ENCODE assay signal across 10 mouse cellular contexts in genomic region chr9:108786494-108786893, GRCm38 (mm10). TPM values are rescaled to one million over a fixed set of nuclear protein-coding genes. Genes with fewer than 3 reads are reported as not detected.
DNase-seq lines count a peak whose midpoint lies in the region; ATAC-seq and TF ChIP-seq lines count a peak whose summit lies in the region.
"Had no signal": no experiment of that assay in that cellular context is flagged by ENCODE, and none has a peak within 500 bp of the region (broad histone marks: within the 10 kb centered on the region; RNA-seq: fewer than 3 reads in every experiment).

No protein-coding gene starts in this region.

- H3K4me3 ChIP-seq in gastrocnemius, adult 2 months: 0 out of 2 replicates have a peak overlapping the region, but pooled peaks have one; percentile 13
- H3K4me3 ChIP-seq in left cerebral cortex, adult 2 months: peak overlapping the region; percentile 4; the same call in 1 of the 2 replicates
- peak overlapping the region; percentile 69 for H3K4me3 ChIP-seq in hindbrain, embryonic 15.5 days
- H3K4me3 ChIP-seq in midbrain, postnatal 0 days (ENCODE audit: low read depth, low read length): peak overlapping the region; percentile 81

- intact Hi-C loops in gastrocnemius, adult 2 months (cut with DNase I): no loop called here
- intact Hi-C loops in left cerebral cortex, adult 2 months (cut with DNase I): no loop called here
- intact Hi-C loops in left cerebral cortex, postnatal 4 days (cut with DNase I): no loop called here

- no peak for DNase-seq in gastrocnemius, adult 2 months
- no peak for DNase-seq in gastrocnemius, adult 18-20 months (ENCODE audit: low spot score)
- no peak for DNase-seq in left cerebral cortex, adult 2 months (ENCODE audit: extremely low spot score in 1 of 2, low spot score in 2 of 2)
- no peak for DNase-seq in left cerebral cortex, postnatal 4 days
- no peak for DNase-seq in midbrain, postnatal 0 days (ENCODE audit: low spot score)
- no peak for DNase-seq in adrenal gland, adult 8-10 months
- DNase-seq: gastrocnemius, postnatal 14 days had no signal

- H3K27me3 ChIP-seq in hindbrain, embryonic 15.5 days: no peaks in the 10 kb centered on the region
- H3K27me3 ChIP-seq in midbrain, postnatal 0 days (ENCODE audit: insufficient read depth, low read length): no peaks in the 10 kb centered on the region

- H3K36me3 ChIP-seq in hindbrain, embryonic 15.5 days: no peaks in the 10 kb centered on the region
- no peaks in the 10 kb centered on the region for H3K36me3 ChIP-seq in midbrain, postnatal 0 days (ENCODE audit: insufficient read depth, low read length)

- TF ChIP-seq CTCF in gastrocnemius, adult 2 months (IDR thresholded peaks at IDR 0.05): no peak
- no peak for TF ChIP-seq CTCF in left cerebral cortex, adult 2 months (IDR thresholded peaks at IDR 0.05)
- TF ChIP-seq CTCF in midbrain, postnatal 0 days (IDR thresholded peaks at IDR 0.05): no peak

- no peak for ATAC-seq in hindbrain, embryonic 15.5 days (ENCODE audit: low FRiP score, low read depth)
- no peak for ATAC-seq in midbrain, postnatal 0 days (ENCODE audit: low FRiP score)
- no peak for ATAC-seq in activated CD4-positive, CD25-positive, alpha-beta regulatory T cell, adult 4 months

- H3K4me1 ChIP-seq in hindbrain, embryonic 15.5 days (replicated peaks): peaks cover 78% of the 10 kb centered on the region
- peaks cover 24% of the 10 kb centered on the region for H3K4me1 ChIP-seq in midbrain, postnatal 0 days (ENCODE audit: insufficient read depth, low read length)

- 74% methylated on average over 1 of the region's 1 CpGs for WGBS in hindbrain, embryonic 15.5 days
- 65% methylated on average over 1 of the region's 1 CpGs for WGBS in midbrain, postnatal 0 days

- H3K27ac ChIP-seq in gastrocnemius, adult 2 months: peak overlapping the region; percentile 59; the same call in 1 of the 2 replicates
- H3K27ac ChIP-seq in left cerebral cortex, adult 2 months: no peak overlapping the region
- H3K27ac ChIP-seq in hindbrain, embryonic 15.5 days (replicated peaks): no peak overlapping the region
- H3K27ac ChIP-seq in midbrain, postnatal 0 days (ENCODE audit: low read depth, low read length): no peak overlapping the region
- H3K27ac ChIP-seq: liver, embryonic 14.5 days had no signal

- no peaks in the 10 kb centered on the region for H3K9me3 ChIP-seq in hindbrain, embryonic 15.5 days
- no peaks in the 10 kb centered on the region for H3K9me3 ChIP-seq in midbrain, postnatal 0 days (ENCODE audit: low read length)

- H3K4me2 ChIP-seq in hindbrain, embryonic 15.5 days: peak overlapping the region; percentile 79
- H3K4me2 ChIP-seq in midbrain, postnatal 0 days (ENCODE audit: low read depth, low read length, poor library complexity, severe bottlenecking): peak overlapping the region; percentile 74

- H3K9ac ChIP-seq in hindbrain, embryonic 15.5 days: no peak overlapping the region
- 0 out of 2 replicates have a peak overlapping the region, but pooled peaks have one; percentile 8 for H3K9ac ChIP-seq in midbrain, postnatal 0 days (replicated peaks; ENCODE audit: low read length, poor library complexity, severe bottlenecking)
- H3K9ac ChIP-seq: liver, embryonic 14.5 days had no signal

RNA-seq across cellular contexts. Expression of gene Ip6k2, which starts 2.9 kb away (rescaled TPM):
- total RNA-seq in gastrocnemius, adult 2 months (2021): 10 to 100 TPM; 16.0 to 16.7 TPM
- total RNA-seq in gastrocnemius, adult 18-20 months (2021): 10 to 100 TPM; 14.9 TPM
- 100 to 1,000 TPM; 143 to 164 TPM for total RNA-seq in left cerebral cortex, adult 2 months (2021)
- total RNA-seq in left cerebral cortex, postnatal 4 days (2021): 100 to 1,000 TPM; 188 to 206 TPM
- 180 and 206 TPM in 2 replicates for polyA plus RNA-seq in hindbrain, embryonic 15.5 days (2015; fragmentation: Nextera tagmentation; extraction: Ambion mirVana)
- total RNA-seq in midbrain, postnatal 0 days (2014; rRNA removed): 126 and 138 TPM in 2 replicates
- polyA plus RNA-seq in midbrain, postnatal 0 days (2015; fragmentation: Nextera tagmentation; extraction: Ambion mirVana): 228 and 230 TPM in 2 replicates
- total RNA-seq in adrenal gland, adult 8-10 months (2022): 100 to 1,000 TPM in 3 of 4 experiments, 10 to 100 TPM in 1; 93.0 to 156 (median 128) TPM
- polyA plus RNA-seq in activated CD4-positive, CD25-positive, alpha-beta regulatory T cell, adult 4 months (2017; shearing (Covaris generic)): 10 to 100 TPM; 13.2 to 15.8 TPM

RNA-seq across cellular contexts. Expression of gene Nckipsd, which starts 21.7 kb away (rescaled TPM):
- 1 to 10 TPM; 3.6 to 5.3 TPM for total RNA-seq in gastrocnemius, adult 2 months (2021)
- 1 to 10 TPM; 4.4 TPM for total RNA-seq in gastrocnemius, adult 18-20 months (2021)
- total RNA-seq in left cerebral cortex, adult 2 months (2021): 10 to 100 TPM; 64.7 to 68.0 TPM
- total RNA-seq in left cerebral cortex, postnatal 4 days (2021): 10 to 100 TPM; 28.9 to 35.9 TPM
- 30.3 and 30.7 TPM in 2 replicates for polyA plus RNA-seq in hindbrain, embryonic 15.5 days (2015; fragmentation: Nextera tagmentation; extraction: Ambion mirVana)
- total RNA-seq in midbrain, postnatal 0 days (2014; rRNA removed): 30.1 and 83.4 TPM in 2 replicates
- 25.7 and 32.5 TPM in 2 replicates for polyA plus RNA-seq in midbrain, postnatal 0 days (2015; fragmentation: Nextera tagmentation; extraction: Ambion mirVana)
- total RNA-seq in adrenal gland, adult 8-10 months (2022): 10 to 100 TPM; 11.1 to 19.0 (median 17.0) TPM
- 1 to 10 TPM; 3.9 to 7.3 TPM for polyA plus RNA-seq in activated CD4-positive, CD25-positive, alpha-beta regulatory T cell, adult 4 months (2017; shearing (Covaris generic))

RNA-seq across cellular contexts. Expression of gene Celsr3, which starts 39.6 kb away (rescaled TPM):
- under 1 TPM in 1 of 2 experiments, not detected in 1; 0.05 TPM for total RNA-seq in gastrocnemius, adult 2 months (2021)
- under 1 TPM in 1 of 2 experiments, not detected in 1; 0.02 TPM for total RNA-seq in gastrocnemius, adult 18-20 months (2021)
- 10 to 100 TPM; 65.1 to 75.0 TPM for total RNA-seq in left cerebral cortex, adult 2 months (2021)
- 100 to 1,000 TPM; 103 to 112 TPM for total RNA-seq in left cerebral cortex, postnatal 4 days (2021)
- polyA plus RNA-seq in hindbrain, embryonic 15.5 days (2015; fragmentation: Nextera tagmentation; extraction: Ambion mirVana): 12.7 and 14.6 TPM in 2 replicates
- total RNA-seq in midbrain, postnatal 0 days (2014; rRNA removed): 61.7 and 76.3 TPM in 2 replicates
- 7.2 and 7.4 TPM in 2 replicates for polyA plus RNA-seq in midbrain, postnatal 0 days (2015; fragmentation: Nextera tagmentation; extraction: Ambion mirVana)
- 1 to 10 TPM; 3.0 to 8.6 (median 7.9) TPM for total RNA-seq in adrenal gland, adult 8-10 months (2022)
- not detected for polyA plus RNA-seq in activated CD4-positive, CD25-positive, alpha-beta regulatory T cell, adult 4 months (2017; shearing (Covaris generic))

Comparison
In these comparisons a context has a peak if more than half of its experiments do, and no peak if none do; other contexts are left out.
1. H3K4me3 ChIP-seq: peak in every context shown above with its lines; median percentile 81 in midbrain, postnatal 0 days; 69 in hindbrain, embryonic 15.5 days; 13 in gastrocnemius, adult 2 months; 4 in left cerebral cortex, adult 2 months.